ENCODE assay signal across 10 mouse cellular contexts in the genomic region with DNA sequence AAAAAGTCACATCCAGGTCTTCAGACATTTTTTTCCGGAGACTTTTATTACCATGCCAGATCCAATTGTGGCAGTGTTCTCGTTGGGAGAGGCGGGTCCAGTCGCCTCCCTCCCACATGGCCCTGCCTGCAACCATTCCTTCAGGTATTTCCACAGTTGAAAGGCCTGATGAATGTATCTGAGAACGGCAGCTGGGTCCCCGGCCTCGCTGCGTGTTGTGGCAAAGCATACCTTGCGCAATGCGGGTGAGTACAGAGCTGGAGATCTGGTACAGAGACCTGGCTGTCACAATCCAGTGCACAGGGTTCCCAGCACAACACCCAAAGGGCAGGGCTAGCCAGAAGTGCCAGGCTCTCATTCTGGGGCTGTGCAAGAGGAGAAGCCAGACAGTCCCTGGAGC.
DNase-seq lines count a peak whose midpoint lies in the region; ATAC-seq and TF ChIP-seq lines count a peak whose summit lies in the region.
"Had no signal": no experiment of that assay in that cellular context is flagged by ENCODE, and none has a peak within 500 bp of the region (broad histone marks: within the 10 kb centered on the region; RNA-seq: fewer than 3 reads in every experiment).

No protein-coding gene starts in this region.

- no peak overlapping the region for H3K4me3 ChIP-seq in limb, embryonic 14.5 days (replicated peaks; ENCODE audit: low read length)
- no peak overlapping the region for H3K4me3 ChIP-seq in hindbrain, embryonic 11.5 days (ENCODE audit: low read depth, low read length)
- H3K4me3 ChIP-seq: forebrain, embryonic 15.5 days; lung, embryonic 15.5 days; neural tube, embryonic 13.5 days had no signal

- H3K4me2 ChIP-seq in limb, embryonic 14.5 days (replicated peaks; ENCODE audit: low read depth, low read length, severe bottlenecking), result no peak overlapping the region
- H3K4me2 ChIP-seq in hindbrain, embryonic 11.5 days (replicated peaks; ENCODE audit: low read depth, low read length), result no peak overlapping the region
- H3K4me2 ChIP-seq: forebrain, embryonic 15.5 days; lung, embryonic 15.5 days; neural tube, embryonic 13.5 days had no signal

- no peaks in the 10 kb centered on the region for H3K27me3 ChIP-seq in limb, embryonic 14.5 days (ENCODE audit: control insufficient read depth, insufficient read depth, low read length)
- H3K27me3 ChIP-seq in hindbrain, embryonic 11.5 days (ENCODE audit: control insufficient read depth, insufficient read depth, low read length), result no peaks in the 10 kb centered on the region
- H3K27me3 ChIP-seq: forebrain, embryonic 15.5 days; lung, embryonic 15.5 days; neural tube, embryonic 13.5 days had no signal

- peaks cover 23% of the 10 kb centered on the region; the same call in 1 of the 2 replicates for H3K4me1 ChIP-seq in limb, embryonic 14.5 days (ENCODE audit: control insufficient read depth, insufficient read depth, low read length)
- no peaks in the 10 kb centered on the region for H3K4me1 ChIP-seq in hindbrain, embryonic 11.5 days (replicated peaks; ENCODE audit: control insufficient read depth, insufficient read depth, low read length)
- H3K4me1 ChIP-seq: neural tube, embryonic 13.5 days had no signal

- H3K27ac ChIP-seq in limb, embryonic 14.5 days (replicated peaks; ENCODE audit: low read depth, low read length), result no peak overlapping the region
- H3K27ac ChIP-seq in hindbrain, embryonic 11.5 days (ENCODE audit: low read depth, low read length), result no peak overlapping the region
- H3K27ac ChIP-seq: forebrain, embryonic 15.5 days; lung, embryonic 15.5 days; neural tube, embryonic 13.5 days had no signal

- H3K9ac ChIP-seq in limb, embryonic 14.5 days (ENCODE audit: low read depth, low read length, severe bottlenecking), result no peak overlapping the region
- no peak overlapping the region for H3K9ac ChIP-seq in hindbrain, embryonic 11.5 days (ENCODE audit: low read depth, low read length)
- H3K9ac ChIP-seq: forebrain, embryonic 15.5 days; lung, embryonic 15.5 days; neural tube, embryonic 13.5 days had no signal

- H3K36me3 ChIP-seq in limb, embryonic 14.5 days (ENCODE audit: control insufficient read depth, insufficient read depth, low read length), result peaks cover 18% of the 10 kb centered on the region
- no peaks in the 10 kb centered on the region for H3K36me3 ChIP-seq in hindbrain, embryonic 11.5 days (ENCODE audit: control insufficient read depth, insufficient read depth, low read length)
- H3K36me3 ChIP-seq: forebrain, embryonic 15.5 days; lung, embryonic 15.5 days; neural tube, embryonic 13.5 days had no signal

- no peak for TF ChIP-seq POLR2A in limb, embryonic 14.5 days (IDR thresholded peaks at IDR 0.05; ENCODE audit: borderline replicate concordance, extremely low read depth, insufficient read depth, insufficient read length)

- WGBS in limb, embryonic 14.5 days, result 51% methylated on average over 10 of the region's 10 CpGs
- WGBS in hindbrain, embryonic 11.5 days, result 93% methylated on average over 10 of the region's 10 CpGs

- peak; percentile 59 for DNase-seq in adrenal gland, postnatal 10 days
- DNase-seq in limb, embryonic 14.5 days (ENCODE audit: low spot score), result no peak
- no peak for DNase-seq in heart, postnatal 36 days
- DNase-seq in gastrocnemius, adult 8-10 months (ENCODE audit: low spot score in 2 of 2), result no peak
- no peak for DNase-seq in hindbrain, embryonic 11.5 days (ENCODE audit: low spot score)

- H3K9me3 ChIP-seq in limb, embryonic 14.5 days (ENCODE audit: control insufficient read depth, low read length), result no peaks in the 10 kb centered on the region
- H3K9me3 ChIP-seq in hindbrain, embryonic 11.5 days (ENCODE audit: control insufficient read depth, low read length), result no peaks in the 10 kb centered on the region
- H3K9me3 ChIP-seq: forebrain, embryonic 15.5 days; lung, embryonic 15.5 days; neural tube, embryonic 13.5 days had no signal

- peak; percentile 98 for ATAC-seq in granulocyte monocyte progenitor cell, adult 5-6 weeks (replicated peaks; ENCODE audit: poor library complexity, severe bottlenecking)
- ATAC-seq in limb, embryonic 14.5 days (ENCODE audit: low FRiP score, low read depth), result 0 out of 2 replicates have a peak, but pooled peaks have one; percentile 17
- peak; percentile 94 for ATAC-seq in megakaryocyte progenitor cell, adult 5-6 weeks (replicated peaks; ENCODE audit: poor library complexity)
- no peak for ATAC-seq in hindbrain, embryonic 11.5 days (ENCODE audit: low FRiP score)
- ATAC-seq: forebrain, embryonic 15.5 days had no signal

- intact Hi-C loops in heart, postnatal 36 days (cut with DNase I), result no loop called here
